Mouse (Mus musculus) kidney, adult 2 months (tissue): ENCODE results near the gene Ncf4.

Source experiments
- CTCF ChIP-seq: fragments of 200-500 bp; conservative IDR thresholded peaks from 2 replicates; pipeline ENCODE4 v1.5.1; 2011; ENCODE audit warnings: low read depth, mild to moderate bottlenecking, control low read depth, low read length, moderate library complexity, mixed read lengths; ENCODE audit not compliant: insufficient read depth, insufficient read length
- POLR2A ChIP-seq: fragments of 200-500 bp; IDR thresholded peaks from one replicate; pipeline ENCODE4 v1.6.1; 2011; ENCODE audit warnings: low read depth, low read length, control low read depth

DNA sequence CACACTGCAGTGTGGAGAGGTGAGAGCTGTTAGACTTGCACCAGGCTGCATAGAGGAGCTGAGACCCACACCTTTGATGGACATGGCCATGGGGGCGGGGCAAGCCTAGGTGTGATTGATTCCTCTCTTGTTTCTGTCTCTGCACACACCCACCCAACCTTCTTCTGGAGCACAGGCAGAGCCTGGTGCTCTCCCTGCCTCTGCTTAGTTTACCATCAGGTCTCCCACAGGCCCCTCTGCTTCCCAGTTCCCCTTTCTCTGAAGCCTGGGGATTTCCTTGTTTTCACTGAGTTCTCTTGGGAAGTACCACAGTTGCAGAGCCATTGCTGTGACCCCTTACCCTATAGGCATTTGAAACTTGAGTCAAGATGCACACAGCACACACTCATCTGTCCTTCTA is 54.0 kb downstream of the Ncf4 start:
- TF ChIP-seq CTCF = no peak
- no peak for TF ChIP-seq POLR2A
